Comparison of ENCODE assay signal across 8 mouse cellular contexts in the genomic region with DNA sequence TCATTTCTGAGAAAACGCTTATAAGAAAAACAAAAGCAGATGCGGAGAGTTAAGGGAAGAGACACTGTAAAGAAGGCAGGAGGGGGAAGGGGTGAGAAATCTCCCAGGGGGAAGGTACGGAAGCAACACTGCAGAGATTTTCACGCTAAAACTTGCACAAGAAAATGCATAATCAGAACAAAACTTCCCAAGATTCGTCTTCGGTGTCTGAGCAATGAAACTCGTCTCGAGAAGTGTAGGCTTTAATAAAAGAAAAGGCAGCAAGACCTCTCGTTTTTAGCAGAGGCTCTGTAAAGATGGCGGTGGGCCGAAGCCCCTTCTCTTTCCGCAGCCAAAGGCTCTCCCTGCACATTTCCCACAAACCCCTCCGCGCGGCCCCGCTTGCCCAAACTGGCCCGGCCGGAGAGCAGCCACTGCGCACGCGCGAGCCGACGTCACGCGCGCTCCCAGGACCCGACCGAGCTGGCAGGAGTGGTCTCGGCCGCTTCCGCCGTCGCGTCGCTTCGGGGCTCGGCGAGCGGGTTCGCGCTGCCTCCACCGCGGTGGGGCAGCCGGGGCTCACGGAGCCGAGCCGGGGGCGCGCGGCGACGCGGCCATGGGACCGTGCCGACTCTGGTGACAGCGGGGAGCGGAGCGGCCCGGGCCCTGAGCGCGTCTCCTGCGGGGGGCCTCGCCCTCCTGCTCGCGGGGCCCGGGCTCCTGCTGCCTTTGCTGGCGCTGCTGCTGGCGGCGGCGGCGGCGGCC. TPM values are rescaled to one million over a fixed set of nuclear protein-coding genes. Genes with fewer than 3 reads are reported as not detected.
DNase-seq lines count a peak whose midpoint lies in the region; ATAC-seq and TF ChIP-seq lines count a peak whose summit lies in the region.

A gene (plus strand): TSS at position 445 of the 744 bp plus-strand sequence.

- H3K9me3 ChIP-seq in ES-Bruce4 (replicated peaks; ENCODE audit: control insufficient read depth, insufficient read depth, low read length, poor library complexity, severe bottlenecking): no peaks in the 10 kb centered on the region
- no peaks in the 10 kb centered on the region for H3K9me3 ChIP-seq in forebrain, embryonic 14.5 days (replicated peaks; ENCODE audit: control insufficient read depth, low read length)
- H3K9me3 ChIP-seq in neural tube, embryonic 15.5 days (replicated peaks): no peaks in the 10 kb centered on the region

- H3K36me3 ChIP-seq in ES-Bruce4 (ENCODE audit: control insufficient read depth, insufficient read depth, low read length, poor library complexity, severe bottlenecking): peaks cover 11% of the 10 kb centered on the region
- H3K36me3 ChIP-seq in forebrain, embryonic 14.5 days (ENCODE audit: control insufficient read depth, insufficient read depth, low read length): peaks cover 8% of the 10 kb centered on the region; the same call in 1 of the 2 replicates
- 0 out of 2 replicates have a peak, but pooled peaks cover 4% of the 10 kb centered on the region for H3K36me3 ChIP-seq in neural tube, embryonic 15.5 days

- H3K4me3 ChIP-seq in ES-Bruce4 (ENCODE audit: low read depth, low read length): peak within 1 kb of the TSS; percentile 97
- H3K4me3 ChIP-seq in forebrain, embryonic 14.5 days (ENCODE audit: low read depth, low read length): peak within 1 kb of the TSS; percentile 99
- H3K4me3 ChIP-seq in neural tube, embryonic 15.5 days (replicated peaks): peak within 1 kb of the TSS; percentile 98

- intact Hi-C loops in heart, postnatal 14 days (cut with DNase I): loop anchor here (2.0 kb wide), 1 partner anchor 15 kb away; no protein-coding TSS in a partner anchor

- DNase-seq in forebrain, embryonic 14.5 days (ENCODE audit: low spot score): peak; percentile 97
- peak; percentile 99 for DNase-seq in heart, postnatal 14 days
- DNase-seq in layer of hippocampus, adult 11-12 months (ENCODE audit: low spot score): peak; percentile 97
- DNase-seq in lung, adult 18-20 months: peak; percentile 96 to 97
- peak; percentile 98 for DNase-seq in testis, postnatal 14 days (ENCODE audit: low spot score)

- no peaks in the 10 kb centered on the region for H3K4me1 ChIP-seq in ES-Bruce4 (ENCODE audit: control insufficient read depth, insufficient read depth, low read length)
- peaks cover 16% of the 10 kb centered on the region for H3K4me1 ChIP-seq in forebrain, embryonic 14.5 days (ENCODE audit: control insufficient read depth, insufficient read depth, low read length)
- peaks cover 35% of the 10 kb centered on the region for H3K4me1 ChIP-seq in neural tube, embryonic 15.5 days

- no peak for TF ChIP-seq EP300 in ES-Bruce4 (IDR thresholded peaks at IDR 0.05; ENCODE audit: insufficient read depth, low read depth, low read length)

- H3K27ac ChIP-seq in ES-Bruce4 (ENCODE audit: insufficient read depth, low read length): peak within 1 kb of the TSS; percentile 92
- peak within 1 kb of the TSS; percentile 96 for H3K27ac ChIP-seq in forebrain, embryonic 14.5 days (ENCODE audit: low read depth, low read length)
- peak within 1 kb of the TSS; percentile 96 for H3K27ac ChIP-seq in neural tube, embryonic 15.5 days (replicated peaks)

- H3K4me2 ChIP-seq in forebrain, embryonic 14.5 days (ENCODE audit: low read length): peak within 1 kb of the TSS; percentile 83
- H3K4me2 ChIP-seq in neural tube, embryonic 15.5 days: peak within 1 kb of the TSS; percentile 72

- TF ChIP-seq POLR2A in ES-Bruce4 (IDR thresholded peaks at IDR 0.05; ENCODE audit: insufficient read depth, low read length): peak; percentile 70

- ATAC-seq in cerebellum, adult (ENCODE audit: insufficient number of reproducible peaks, low FRiP score, low TSS enrichment): peak; percentile 97
- peak; percentile 97 for ATAC-seq in forebrain, embryonic 14.5 days
- ATAC-seq in neural tube, embryonic 15.5 days (ENCODE audit: low FRiP score): peak; percentile 97

- peak within 1 kb of the TSS; percentile 99 for H3K9ac ChIP-seq in ES-Bruce4 (ENCODE audit: low read depth, poor library complexity, severe bottlenecking)
- peak within 1 kb of the TSS; percentile 97 for H3K9ac ChIP-seq in forebrain, embryonic 14.5 days (ENCODE audit: low read length)
- peak within 1 kb of the TSS; percentile 72 for H3K9ac ChIP-seq in neural tube, embryonic 15.5 days (replicated peaks)

- under 1% methylated on average over 63 of the region's 73 CpGs for WGBS in forebrain, embryonic 14.5 days
- WGBS in neural tube, embryonic 15.5 days: under 1% methylated on average over 72 of the region's 73 CpGs

- no peak for TF ChIP-seq CTCF in ES-Bruce4 (IDR thresholded peaks at IDR 0.05; ENCODE audit: low read depth, low read length)

- no peaks in the 10 kb centered on the region for H3K27me3 ChIP-seq in ES-Bruce4 (ENCODE audit: control insufficient read depth, insufficient read depth, low read length, poor library complexity, severe bottlenecking)
- no peaks in the 10 kb centered on the region for H3K27me3 ChIP-seq in forebrain, embryonic 14.5 days (replicated peaks; ENCODE audit: control insufficient read depth, insufficient read depth, low read length)
- H3K27me3 ChIP-seq in neural tube, embryonic 15.5 days (replicated peaks): no peaks in the 10 kb centered on the region

RNA-seq across cellular contexts. Expression of the gene that starts here (rescaled TPM):
- 415 and 422 TPM in 2 replicates for polyA plus RNA-seq in ES-Bruce4 (2011; ENCODE audit: insufficient read depth, insufficient read length, low read depth, missing spikeins)
- polyA plus RNA-seq in forebrain, embryonic 14.5 days (2014; fragmentation: Nextera tagmentation; extraction: Ambion mirVana): 50.0 and 50.7 TPM in 2 replicates
- 10 to 100 TPM; 89.3 to 92.3 TPM for total RNA-seq in heart, postnatal 14 days (2021)
- 36.5 and 36.6 TPM in 2 replicates for polyA plus RNA-seq in neural tube, embryonic 15.5 days (2015; fragmentation: Nextera tagmentation; extraction: Ambion mirVana)

Comparison
In these comparisons a context has a peak if more than half of its experiments do, and no peak if none do; other contexts are left out.
1. Peak in every context shown above with its lines: DNase-seq, ATAC-seq, H3K4me3 ChIP-seq and H3K27ac ChIP-seq.